Mouse (Mus musculus) cerebellum, adult 2 months (tissue): ENCODE data around the gene Fmnl2. TPM values are rescaled to one million over a fixed set of nuclear protein-coding genes. Genes with fewer than 3 reads are reported as not detected.

Source experiments
- DNase-seq, 2 experiments: peaks; one replicate each; pipeline ENCODE4 v3.0.0; 2021
- H3K27ac ChIP-seq: fragments of 200-500 bp; 2 replicates; pipeline ENCODE4 v1.5.1; 2012; ENCODE audit warnings: low read length, control low read depth, inconsistent platforms; ENCODE audit not compliant: insufficient read depth
- H3K27me3 ChIP-seq: fragments of 200-500 bp; 2 replicates; pipeline ENCODE4 v1.6.1; 2012; ENCODE audit warnings: inconsistent platforms, mild to moderate bottlenecking, low read length, moderate library complexity; ENCODE audit not compliant: control insufficient read depth, insufficient read depth
- H3K4me1 ChIP-seq: fragments of 200-500 bp; 2 replicates; pipeline ENCODE4 v1.6.1; 2011; ENCODE audit warnings: low read length; ENCODE audit not compliant: control insufficient read depth, insufficient read depth
- H3K4me3 ChIP-seq: fragments of 200-500 bp; replicated peaks from 2 replicates; pipeline ENCODE3; 2011; ENCODE audit warnings: mild to moderate bottlenecking, low read depth, low read length, control low read depth; ENCODE audit not compliant: insufficient read depth
- CTCF ChIP-seq: fragments of 200-500 bp; IDR thresholded peaks from 2 replicates; pipeline ENCODE4 v1.5.1; 2011; ENCODE audit warnings: low read depth, mild to moderate bottlenecking, control low read depth, low read length, moderate library complexity, borderline replicate concordance; ENCODE audit not compliant: insufficient read depth
- POLR2A ChIP-seq: fragments of 200-500 bp; IDR thresholded peaks from 2 replicates; pipeline ENCODE4 v1.6.1; 2011; ENCODE audit warnings: low read length, control low read depth, borderline replicate concordance; ENCODE audit not compliant: insufficient read depth
- WGBS: fragments of 180-500 bp; shearing (Covaris S2); methylation state at CpG from one replicate; pipeline ENCODE4 v1.1.7; 2018; 5-methylcytosine and 5-hydroxymethylcytosine counted together
- polyA plus RNA-seq: library from polyadenylated mRNA; depleted of rRNA; stranded (reverse); fragments of >200 nt; gene quantifications from 2 replicates; pipeline ENCODE4 v1.2.3, GENCODE M21; 2012

The Fmnl2 gene
- polyA plus RNA-seq, 1 experiment: 25.3 TPM

GRCm38 (mm10) chr2:53095489-53095888 is 237.8 kb downstream of the Fmnl2 start:
- Histone ChIP-seq H3K27me3 (no peaks in the 10 kb centered on the region), H3K4me1 (no peaks in the 10 kb centered on the region), H3K27ac (no peak overlapping the region), H3K4me3 (no peak overlapping the region)
- 96% methylated on average over 3 of the region's 3 CpGs for WGBS
- TF ChIP-seq CTCF: no peak
- no peak for TF ChIP-seq POLR2A
- DNase-seq: no peak

- Histone ChIP-seq H3K4me3 (no peak overlapping the region), H3K4me1 (no peaks in the 10 kb centered on the region), H3K27ac (no peak overlapping the region), H3K27me3 (no peaks in the 10 kb centered on the region)
- DNase-seq: no peak
- 48% methylated on average over 2 of the region's 2 CpGs for WGBS
- TF ChIP-seq CTCF: no peak
- no peak for TF ChIP-seq POLR2A
Measured at GRCm38 (mm10) chr2:53100093-53100492, 242.4 kb downstream of the Fmnl2 start.

- TF ChIP-seq CTCF: no peak
- TF ChIP-seq POLR2A: no peak
- Histone ChIP-seq H3K27me3 (no peaks in the 10 kb centered on the region), H3K4me3 (no peak overlapping the region), H3K27ac (no peak overlapping the region), H3K4me1 (no peaks in the 10 kb centered on the region)
- WGBS: 76% methylated on average over 11 of the region's 11 CpGs
- no peak for DNase-seq
Measured at GRCm38 (mm10) chr2:53101885-53102740, 244.5 kb downstream of the Fmnl2 start.

DNA sequence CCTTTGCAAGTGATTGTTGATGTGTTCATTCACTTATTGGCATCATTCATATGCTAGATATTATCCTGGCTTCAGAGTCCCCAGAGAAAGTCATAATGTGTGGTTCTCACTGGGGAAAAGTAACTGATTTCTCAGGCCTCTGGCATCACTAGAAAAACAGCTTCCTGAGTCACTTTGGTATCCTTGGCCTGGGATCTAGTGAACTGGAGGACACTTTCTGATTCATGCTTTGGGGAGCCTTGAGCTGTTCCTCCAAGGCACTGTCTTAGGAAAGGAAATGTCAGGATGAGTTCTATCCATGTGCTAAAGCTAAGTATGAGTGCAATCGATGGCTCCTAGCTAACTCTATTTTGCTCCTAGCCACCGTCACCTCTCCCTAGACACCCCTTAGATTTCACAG is 245.2 kb downstream of the Fmnl2 start:
- no peak for TF ChIP-seq CTCF
- TF ChIP-seq POLR2A: no peak
- no peak for DNase-seq
- Histone ChIP-seq H3K27ac (no peak overlapping the region), H3K27me3 (no peaks in the 10 kb centered on the region), H3K4me1 (no peaks in the 10 kb centered on the region), H3K4me3 (no peak overlapping the region)
- WGBS: 97% methylated on average over 2 of the region's 2 CpGs

DNA sequence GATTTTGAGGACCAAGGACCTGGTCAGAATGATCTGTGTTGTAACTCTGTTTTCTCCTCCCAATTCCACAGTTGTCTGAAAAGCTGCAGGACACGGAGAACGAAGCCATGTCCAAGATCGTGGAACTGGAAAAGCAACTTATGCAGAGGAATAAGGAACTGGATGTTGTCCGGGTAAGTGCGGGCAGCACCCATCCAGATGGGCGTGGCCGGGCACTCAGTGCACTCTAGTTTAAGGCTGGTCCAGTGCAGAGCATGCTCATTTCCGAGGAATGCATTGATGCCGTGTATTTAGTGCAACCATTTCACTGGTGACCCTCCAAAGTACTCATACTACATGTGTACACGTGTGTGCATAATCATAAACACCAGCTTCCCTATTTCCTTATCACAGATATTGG is 247.7 kb downstream of the Fmnl2 start:
- H3K27me3 ChIP-seq: no peaks in the 10 kb centered on the region
- no peaks in the 10 kb centered on the region for H3K4me1 ChIP-seq
- WGBS: 96% methylated on average over 10 of the region's 10 CpGs
- TF ChIP-seq CTCF (no peak), POLR2A (no peak)
- DNase-seq: no peak
- no peak overlapping the region for H3K27ac ChIP-seq
- no peak overlapping the region for H3K4me3 ChIP-seq

GRCm38 (mm10) chr2:53106056-53106455 is 248.4 kb downstream of the Fmnl2 start:
- WGBS: 64% methylated on average over 7 of the region's 7 CpGs
- no peak for DNase-seq
- no peaks in the 10 kb centered on the region for H3K4me1 ChIP-seq
- no peak overlapping the region for H3K27ac ChIP-seq
- no peak overlapping the region for H3K4me3 ChIP-seq
- TF ChIP-seq POLR2A: no peak
- no peak for TF ChIP-seq CTCF
- no peaks in the 10 kb centered on the region for H3K27me3 ChIP-seq

GRCm38 (mm10) chr2:53106472-53106871 is 248.8 kb downstream of the Fmnl2 start:
- DNase-seq: no peak

DNA sequence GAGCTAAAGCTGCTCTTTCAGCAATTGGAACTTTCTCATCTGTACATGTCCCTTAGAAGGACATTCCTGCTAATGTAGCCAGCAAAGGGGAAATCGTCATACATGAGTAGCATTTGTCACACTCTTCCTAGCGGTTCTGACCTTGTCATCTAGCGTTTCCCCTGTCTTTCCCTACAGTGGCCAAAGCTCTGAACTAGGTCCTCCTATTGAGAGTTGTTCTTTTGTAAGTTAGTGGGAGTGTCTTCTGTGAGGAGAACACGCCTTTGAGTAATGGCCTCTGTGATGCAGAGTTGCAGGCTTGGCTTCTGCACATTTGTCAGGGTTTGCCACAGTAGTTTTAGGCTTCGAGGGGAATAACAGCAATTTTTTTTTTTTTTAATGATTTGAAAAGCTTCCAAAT is 250.9 kb downstream of the Fmnl2 start:
- H3K27me3 ChIP-seq: no peaks in the 10 kb centered on the region
- TF ChIP-seq CTCF (no peak), POLR2A (no peak)
- WGBS: 68% methylated on average over 5 of the region's 5 CpGs
- H3K4me3 ChIP-seq: no peak overlapping the region
- H3K4me1 ChIP-seq: no peaks in the 10 kb centered on the region
- H3K27ac ChIP-seq: no peak overlapping the region
- no peak for DNase-seq

More at GRCm38 (mm10) chr2:53106472-53106871, 248.8 kb downstream of the Fmnl2 start:
- Histone ChIP-seq H3K27me3 (no peaks in the 10 kb centered on the region), H3K27ac (no peak overlapping the region), H3K4me1 (no peaks in the 10 kb centered on the region), H3K4me3 (no peak overlapping the region)
- TF ChIP-seq CTCF: no peak
- no peak for TF ChIP-seq POLR2A
- WGBS: 92% methylated on average over 8 of the region's 8 CpGs
